Mouse (Mus musculus) left cerebral cortex, adult 9 months (tissue): Measurements from ENCODE around the gene Spata13.
A peak's percentile ranks its signal among the peaks of the same experiment; 100 is the strongest.

ENCODE experiments used
- DNase-seq, 2 experiments: peaks; one replicate each; pipeline ENCODE4 v3.0.0; 2022; ENCODE audit warnings: low spot score in 2 of 2

The Spata13 gene

DNA sequence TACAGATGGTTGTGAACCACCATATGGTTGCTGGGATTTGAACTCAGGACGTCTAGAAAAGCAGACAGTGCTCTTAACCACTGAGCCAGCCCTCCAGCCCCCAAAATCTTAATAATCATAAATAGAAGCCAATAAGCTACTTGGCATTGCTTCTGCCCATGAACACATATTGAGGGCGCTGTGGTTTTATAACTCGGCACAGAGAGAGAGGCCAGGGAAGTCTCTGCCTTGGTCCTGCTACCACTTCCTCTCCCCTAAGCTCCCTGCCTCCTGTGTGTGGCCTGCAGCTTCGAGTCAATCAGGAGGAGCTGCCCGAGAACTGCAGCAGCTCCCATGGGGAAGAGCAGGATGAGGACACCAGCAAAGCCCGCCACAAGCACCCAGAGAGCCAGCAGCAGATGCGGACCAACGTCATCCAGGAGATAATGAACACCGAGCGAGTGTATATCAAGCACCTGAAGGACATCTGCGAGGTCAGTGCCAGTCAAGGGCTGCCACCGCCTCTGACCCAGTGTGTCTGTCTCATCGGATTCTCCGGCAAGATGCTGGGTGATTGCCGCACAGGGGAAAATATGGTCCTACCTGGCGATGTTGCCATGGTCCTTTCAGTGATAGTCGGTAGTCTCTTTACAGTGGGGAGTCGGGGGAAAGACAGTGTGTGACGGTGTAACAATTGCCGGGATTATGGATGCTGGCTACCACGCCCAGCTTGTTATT, 113.5 kb downstream of the Spata13 start:
- no peak for DNase-seq

DNA sequence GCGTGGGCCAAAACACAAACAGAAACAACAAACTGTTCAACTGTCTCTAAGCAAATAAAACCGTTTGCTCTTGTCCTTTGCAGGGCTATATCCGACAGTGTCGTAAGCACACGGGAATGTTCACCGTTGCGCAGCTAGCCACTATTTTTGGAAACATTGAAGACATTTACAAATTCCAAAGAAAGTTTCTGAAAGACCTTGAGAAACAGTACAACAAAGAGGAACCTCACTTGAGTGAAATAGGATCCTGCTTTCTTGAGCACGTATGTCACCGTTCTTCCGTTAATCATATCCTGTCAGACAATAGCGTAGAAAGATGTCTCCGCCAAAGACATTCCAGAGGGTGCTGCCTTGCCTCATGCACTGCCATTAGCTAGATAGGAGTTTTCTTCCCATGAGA, 116.1 kb downstream of the Spata13 start:
- DNase-seq, result no peak

DNA sequence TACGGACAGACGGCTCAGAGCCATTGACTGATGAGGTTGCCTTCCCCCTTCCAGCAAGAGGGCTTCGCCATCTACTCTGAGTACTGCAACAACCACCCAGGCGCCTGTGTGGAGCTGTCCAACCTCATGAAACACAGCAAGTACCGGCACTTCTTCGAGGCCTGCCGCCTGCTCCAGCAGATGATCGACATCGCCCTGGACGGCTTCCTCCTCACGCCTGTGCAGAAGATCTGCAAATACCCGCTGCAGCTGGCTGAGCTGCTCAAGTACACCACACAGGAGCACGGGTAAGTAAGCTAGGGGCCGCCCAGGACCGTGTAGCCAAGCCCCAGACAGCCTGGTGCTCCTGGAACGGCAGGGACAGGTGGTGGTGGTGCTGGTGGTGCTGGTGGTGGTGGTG, 117.8 kb downstream of the Spata13 start:
- no peak for DNase-seq

DNA sequence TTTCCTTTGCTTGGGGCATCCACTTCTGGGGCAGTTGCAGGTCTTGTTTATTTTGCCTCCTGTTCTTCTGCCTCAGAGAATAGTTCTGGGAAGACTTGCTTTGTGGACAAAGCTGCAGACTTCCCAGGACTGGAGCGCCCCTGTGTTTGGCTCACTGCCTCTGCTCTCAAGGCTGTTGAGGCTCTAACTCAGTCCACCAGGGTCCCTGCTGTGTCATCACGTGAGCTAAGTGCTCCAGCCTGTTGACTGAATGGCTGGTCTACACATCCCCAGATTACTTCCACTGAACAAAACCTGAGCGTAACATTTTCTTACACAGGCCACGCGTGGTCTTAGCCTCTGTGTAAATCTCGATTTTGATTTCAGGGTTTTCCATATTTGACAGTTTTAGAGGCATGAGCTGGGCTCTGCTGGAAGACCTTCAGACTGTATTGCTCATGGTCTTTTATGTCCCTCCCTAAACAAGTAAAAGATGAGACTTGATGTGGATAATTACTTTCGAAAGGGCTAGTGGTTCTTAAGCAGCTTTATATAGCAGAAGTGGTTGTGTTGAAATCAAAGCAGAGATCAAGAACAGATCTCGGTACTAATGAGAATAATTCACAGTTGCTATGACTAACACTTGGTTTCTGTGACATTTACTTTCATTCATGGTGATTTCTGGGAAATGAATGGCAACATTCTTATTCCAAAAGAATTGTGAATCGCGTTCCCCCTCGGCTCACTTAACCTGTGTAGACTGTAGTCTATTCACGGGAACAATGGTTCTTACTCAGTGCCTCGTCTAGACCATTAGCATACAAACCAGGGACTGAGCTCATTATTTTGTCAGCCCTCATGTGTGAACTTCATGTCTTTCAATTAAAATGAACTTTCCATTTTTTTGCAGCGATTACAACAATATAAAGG, 119.3 kb downstream of the Spata13 start:
- no peak for DNase-seq

DNA sequence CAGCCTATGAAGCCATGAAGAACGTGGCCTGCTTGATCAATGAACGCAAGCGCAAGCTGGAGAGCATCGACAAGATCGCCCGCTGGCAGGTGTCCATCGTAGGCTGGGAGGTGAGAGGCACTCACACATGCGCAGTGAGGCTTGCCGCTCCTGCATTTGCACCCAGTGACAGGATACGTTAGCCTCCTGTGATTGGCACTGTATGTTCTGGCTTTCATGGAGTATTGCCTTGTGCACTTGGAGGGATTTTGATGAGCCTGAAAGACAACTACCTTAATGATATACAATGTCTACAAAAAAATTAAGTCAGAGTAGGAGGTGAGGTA, 120.0 kb downstream of the Spata13 start:
- DNase-seq, result no peak

DNA sequence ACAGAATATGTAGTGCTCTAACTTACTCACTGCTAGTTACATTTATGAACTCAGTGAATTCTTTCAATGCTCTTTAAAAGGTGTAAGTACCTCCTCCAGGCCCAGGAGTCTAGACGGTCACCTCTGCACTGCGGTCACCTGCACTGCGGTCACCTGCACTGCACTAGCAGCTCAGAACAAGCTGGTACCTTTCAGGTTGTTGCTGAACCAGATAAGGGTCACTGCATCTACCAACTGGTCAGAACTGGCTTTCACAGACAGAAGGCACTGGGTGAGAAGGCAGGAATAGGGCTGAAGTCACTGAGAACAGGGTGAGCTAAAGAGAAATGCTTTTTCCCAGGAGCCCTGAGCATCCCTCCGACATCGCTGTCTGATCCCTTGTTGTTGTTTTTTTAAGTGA, 120.9 kb downstream of the Spata13 start:
- DNase-seq, result no peak

DNA sequence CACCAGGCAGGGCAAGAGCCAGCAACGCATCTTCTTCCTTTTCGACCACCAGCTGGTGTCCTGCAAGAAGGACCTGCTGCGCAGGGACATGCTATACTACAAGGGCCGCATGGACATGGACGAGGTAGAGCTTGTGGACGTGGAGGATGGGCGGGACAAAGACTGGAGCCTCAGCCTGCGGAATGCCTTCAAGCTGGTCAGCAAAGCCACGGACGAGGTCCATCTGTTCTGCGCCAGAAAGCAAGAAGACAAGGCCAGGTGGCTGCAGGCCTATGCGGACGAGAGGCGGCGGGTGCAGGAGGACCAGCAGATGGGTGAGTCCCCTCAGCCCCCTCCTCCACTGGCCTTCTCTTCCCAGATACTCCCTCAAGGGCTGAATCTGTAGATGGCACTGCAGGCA, 122.5 kb downstream of the Spata13 start:
- DNase-seq, result no peak

DNA sequence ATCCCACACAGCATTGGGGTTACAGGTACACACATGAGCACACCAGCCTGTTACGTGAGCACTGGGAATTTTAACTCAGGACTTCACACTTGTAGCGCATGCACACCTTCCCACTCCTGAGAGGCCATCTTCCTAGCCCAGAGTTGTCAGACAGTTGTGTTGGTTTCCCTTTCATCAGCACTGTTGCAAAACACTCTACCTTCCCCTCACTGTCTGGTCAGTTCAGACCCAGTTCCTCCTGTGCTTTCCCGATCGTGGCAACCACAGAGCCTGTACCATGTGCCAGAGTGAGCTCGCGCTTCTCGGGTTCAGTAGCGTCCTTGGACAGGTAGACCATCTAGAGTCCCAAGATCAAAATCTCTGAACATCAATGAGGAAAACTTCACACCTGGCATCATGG, 123.5 kb downstream of the Spata13 start:
- no peak for DNase-seq

DNA sequence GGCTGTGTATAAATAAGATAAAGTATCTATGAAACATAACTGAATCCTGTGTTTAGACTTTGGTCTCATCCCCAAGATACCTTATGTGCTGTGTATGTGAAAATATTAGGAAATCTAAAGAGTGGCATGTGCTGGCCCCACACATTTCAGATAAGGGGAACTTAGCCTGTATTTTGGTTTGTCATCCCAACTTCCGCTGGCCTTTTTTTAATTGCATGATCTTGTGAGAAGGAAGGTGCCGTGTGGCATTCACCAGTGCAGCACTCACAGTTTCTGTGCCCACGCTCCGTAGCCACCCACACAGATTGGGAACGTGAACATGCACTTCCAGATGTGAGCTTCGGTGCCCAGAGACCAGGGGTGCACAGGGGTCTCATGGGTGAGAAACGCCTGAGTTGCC, 123.9 kb downstream of the Spata13 start:
- DNase-seq, result no peak

DNA sequence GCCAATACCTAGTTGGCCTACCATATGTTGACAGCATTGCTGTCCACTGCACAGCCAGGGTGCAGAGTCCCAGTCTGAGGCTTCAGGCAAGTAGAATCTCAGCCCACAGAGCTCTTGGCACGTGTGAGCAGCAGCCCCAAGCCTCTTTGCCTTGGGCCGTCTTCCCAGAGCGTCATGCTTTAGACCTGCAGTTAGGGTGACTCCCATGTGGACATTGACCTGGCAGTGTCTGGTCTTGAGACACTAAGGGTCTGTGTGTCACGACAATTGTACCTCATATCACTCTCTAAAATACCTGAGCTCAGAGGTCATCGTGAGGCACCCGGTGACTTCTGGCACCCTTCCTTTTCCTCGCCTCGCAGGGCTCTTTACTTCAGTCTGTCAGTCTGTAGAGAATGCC, 125.3 kb downstream of the Spata13 start:
- DNase-seq, result no peak

DNA sequence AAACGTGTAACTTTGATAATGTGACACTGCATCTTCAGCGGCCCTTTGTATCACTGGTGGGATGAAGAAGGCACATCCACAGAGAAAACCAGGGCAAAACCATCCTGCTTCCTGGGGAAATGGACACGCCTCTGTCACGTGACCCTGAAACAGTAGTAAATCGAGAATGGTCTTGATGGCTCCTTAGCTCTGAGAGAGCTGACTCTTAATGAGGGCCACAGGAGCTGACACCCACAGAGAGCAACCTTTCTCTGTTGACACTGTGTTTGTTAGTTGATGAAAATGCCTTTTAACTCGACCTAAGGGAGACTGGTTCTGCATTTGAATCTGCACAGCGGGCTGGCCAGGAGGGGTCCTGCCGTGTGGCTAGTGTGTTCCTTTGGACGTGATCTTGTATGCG, 128.0 kb downstream of the Spata13 start:
- no peak for DNase-seq

DNA sequence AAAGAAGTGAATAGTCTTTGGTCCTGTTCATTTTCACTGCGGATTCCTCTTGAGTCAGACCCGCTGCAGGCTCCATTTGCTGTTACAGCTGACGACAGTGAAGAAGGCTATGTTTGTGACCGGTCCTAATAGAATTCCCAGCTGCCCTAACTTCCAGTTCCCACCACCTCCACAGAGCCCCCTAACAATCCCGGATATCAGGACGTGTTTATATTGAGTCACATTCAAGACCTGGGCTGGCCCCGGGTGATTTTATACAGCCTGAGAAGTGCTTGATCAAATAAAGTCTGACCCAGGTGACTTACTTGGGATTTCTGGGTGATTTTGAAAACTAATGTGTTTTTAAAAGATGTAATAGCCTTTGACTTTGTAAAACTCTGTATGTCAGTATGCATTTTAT, 129.0 kb downstream of the Spata13 start:
- no peak for DNase-seq

DNA sequence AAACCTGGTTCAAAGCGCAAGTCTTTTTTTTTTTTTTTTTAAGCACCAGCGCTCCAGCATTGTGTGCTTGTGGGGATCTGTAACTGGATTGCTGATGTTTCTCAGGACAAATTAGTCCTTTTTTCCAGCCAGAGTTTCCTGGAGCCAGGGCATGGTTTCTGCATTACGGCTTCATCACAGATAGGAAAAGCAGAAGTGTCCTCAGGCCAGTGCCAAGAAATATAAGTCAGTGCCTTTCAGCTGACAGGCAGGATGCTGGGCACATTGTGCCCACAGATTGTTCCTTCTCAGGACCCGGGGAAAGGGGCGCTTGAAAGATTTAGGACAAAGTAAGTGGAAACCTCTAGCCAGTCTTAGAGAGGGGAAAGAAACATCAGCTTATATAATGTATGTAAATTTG, 129.9 kb downstream of the Spata13 start:
- no peak for DNase-seq

DNA sequence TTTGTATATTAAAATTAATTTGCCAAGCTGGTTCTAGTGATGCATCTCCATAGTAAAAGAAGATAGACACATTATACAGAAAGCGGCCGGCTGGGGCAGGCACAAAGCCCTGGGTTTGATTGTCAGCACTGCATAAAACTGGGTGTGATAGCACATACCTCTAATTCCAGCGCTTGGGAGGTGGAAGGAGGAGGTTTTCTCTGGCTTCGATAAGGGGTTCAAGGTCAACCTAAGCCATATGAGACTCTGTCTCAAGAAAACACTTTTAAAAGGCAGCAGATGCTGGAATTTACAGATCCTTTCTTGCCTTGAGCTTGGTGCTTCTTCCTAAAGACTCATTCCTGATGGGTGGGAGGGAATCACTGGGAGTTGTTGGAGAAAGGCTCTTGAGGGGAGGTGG, 130.7 kb downstream of the Spata13 start:
- no peak for DNase-seq

DNA sequence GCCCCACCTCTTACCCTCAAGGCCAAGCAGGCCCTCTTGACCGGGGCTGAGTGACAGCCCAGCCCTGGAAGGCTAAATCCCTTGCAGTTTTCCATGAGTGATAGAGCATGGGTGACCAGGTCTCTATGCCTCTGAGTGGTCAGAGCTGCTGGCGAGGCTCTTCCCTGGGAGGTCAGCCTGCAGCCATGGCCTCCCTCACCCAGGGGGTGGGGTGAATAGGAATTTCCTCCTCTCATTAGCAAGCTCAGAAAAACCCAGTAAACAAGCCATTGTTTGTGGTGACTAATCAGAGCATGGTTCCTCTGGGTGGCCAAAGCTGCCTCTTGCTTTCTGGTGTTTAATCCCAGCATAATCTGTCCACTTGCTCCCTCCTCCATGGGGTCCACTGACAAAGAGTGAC, 131.2 kb downstream of the Spata13 start:
- no peak for DNase-seq

DNA sequence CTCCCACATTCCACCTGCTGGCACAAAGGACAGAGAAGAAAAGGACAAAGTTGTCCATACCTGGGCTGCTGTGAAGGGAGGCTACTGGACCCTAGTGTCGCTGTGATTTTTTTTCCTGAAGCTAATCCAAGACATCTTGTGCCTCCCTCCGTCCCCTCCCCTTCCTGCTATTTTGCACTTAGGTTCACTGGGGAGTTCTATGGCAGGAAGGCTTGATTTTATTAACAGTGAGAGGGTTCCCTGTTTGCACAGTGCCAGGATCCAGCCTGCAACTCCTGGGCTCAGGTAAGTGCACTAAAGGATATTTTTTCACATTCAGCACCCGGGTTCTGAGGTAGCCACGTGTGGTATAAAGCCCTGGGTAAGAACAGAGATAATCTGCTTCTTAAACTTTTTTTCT, 134.1 kb downstream of the Spata13 start, which contains the start of gene C1qtnf9:
C1qtnf9 (plus strand) TSS at position 251 of the 400 bp plus-strand sequence.
- DNase-seq, result no peak

DNA sequence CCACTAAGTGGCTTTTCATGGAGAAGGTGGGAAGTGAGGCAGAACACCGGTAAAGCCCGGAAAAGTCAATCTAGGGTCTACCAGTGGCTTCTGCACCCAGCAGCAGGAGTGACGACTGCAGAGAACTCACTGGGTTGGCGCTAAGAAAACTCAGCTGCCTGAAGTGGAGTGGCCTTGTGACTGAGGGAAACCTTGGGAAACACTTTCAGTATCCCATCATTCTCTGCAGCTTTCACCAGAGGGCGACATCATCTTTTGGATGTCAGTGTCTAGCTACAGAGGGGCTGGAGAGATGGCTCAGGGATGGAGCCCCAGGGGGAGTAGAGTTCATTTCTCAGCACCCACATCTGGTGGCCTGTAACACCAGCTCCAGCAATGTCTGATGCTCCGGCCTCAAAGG, 135.5 kb downstream of the Spata13 start:
- DNase-seq, result no peak

DNA sequence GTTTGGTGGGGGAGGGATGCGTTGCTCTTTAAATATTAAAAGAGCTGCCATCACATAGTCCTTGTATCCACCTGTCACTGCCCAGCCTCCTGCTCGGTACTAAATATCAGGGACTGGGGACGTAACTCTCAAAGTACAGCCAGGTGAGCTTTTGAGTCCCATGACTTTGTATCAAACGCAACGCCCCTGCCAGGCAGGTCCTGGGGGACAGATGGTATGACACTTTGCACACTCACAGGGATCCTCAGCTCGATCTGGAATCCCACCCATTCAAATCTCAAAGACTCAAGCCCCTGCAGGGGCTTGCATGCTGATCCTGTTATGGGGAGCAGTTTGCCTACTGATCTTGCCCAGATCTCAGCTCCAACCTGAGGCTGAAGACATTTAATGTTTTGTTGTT, 136.8 kb downstream of the Spata13 start:
- no peak for DNase-seq

DNA sequence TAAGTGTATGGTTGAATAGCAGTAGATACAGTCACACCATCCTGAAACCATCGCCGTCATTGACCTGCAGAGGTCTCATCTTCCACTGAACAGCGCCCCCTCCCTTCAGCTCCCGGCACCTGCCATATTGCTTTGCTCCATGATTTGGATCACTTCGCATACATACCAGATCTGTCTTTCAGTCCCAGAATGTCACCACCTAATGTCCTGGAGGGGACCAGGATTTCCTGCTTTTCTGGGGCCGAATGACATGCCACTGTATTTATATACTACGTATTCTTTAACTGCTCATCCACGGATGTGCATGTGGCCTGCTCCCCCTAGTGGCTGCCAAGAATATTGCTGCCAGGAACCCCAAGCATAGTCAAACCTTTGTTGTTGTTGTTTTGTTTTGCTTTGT, 137.3 kb downstream of the Spata13 start:
- peak; percentile 26 to 77 for DNase-seq

DNA sequence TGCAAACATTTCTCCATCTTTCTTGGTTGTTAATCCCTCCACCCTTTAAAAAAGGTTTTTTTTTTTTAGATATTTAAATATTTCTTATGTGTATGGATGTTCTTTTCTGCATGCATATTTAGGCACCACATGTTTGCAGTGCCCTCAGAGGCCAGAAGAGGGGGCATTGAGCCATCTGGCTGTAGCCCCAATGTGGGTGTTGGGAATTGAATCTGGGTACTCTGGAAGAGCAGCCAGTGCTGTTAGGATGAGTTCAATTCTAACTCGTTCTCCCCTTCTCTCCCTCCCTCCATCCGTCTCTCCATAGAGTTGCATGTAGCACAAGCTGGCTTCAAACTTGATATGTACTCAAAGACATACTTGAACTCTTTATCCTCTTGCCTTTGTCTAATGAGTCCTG, 139.7 kb downstream of the Spata13 start:
- DNase-seq, result no peak

DNA sequence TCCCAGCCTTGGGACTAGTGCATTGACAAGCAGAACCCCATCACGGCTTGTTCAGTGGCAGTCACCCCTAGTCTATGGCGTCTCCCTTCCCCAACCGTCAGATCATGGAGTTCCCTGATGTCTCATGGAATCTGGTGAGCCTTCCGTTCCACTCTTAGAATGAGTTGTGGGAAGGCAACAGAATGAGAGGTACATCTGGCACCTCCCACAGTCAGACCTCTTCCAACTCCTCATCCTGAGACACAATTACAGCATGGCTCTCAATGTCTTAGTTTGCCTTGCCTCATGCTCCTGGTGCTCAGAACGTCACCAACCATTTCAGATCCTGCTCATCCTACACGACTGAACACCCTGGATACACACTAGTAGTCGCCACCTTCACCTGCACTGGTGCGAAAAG, 142.7 kb downstream of the Spata13 start:
- no peak for DNase-seq

DNA sequence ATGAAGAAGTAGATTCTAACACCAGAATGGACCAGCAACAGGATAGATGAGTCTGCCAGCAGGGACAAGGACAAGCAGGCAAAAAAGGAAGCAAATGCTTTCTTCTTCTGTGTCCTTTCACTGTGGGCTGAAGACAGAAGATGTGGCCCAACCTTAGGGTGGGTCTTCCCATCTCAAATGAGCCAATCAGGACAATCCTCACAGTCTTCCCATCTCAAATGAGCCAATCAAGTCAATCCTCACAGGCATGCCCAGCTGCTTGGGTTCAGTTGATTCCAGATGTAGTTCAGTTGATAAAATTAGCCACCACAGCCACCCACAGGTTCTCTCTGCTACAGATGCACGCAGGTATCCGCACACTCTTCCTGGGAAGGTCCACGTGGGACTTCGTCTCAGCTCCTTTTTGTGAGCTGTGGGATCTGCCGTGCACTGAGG, 143.7 kb downstream of the Spata13 start:
- DNase-seq, result no peak

DNA sequence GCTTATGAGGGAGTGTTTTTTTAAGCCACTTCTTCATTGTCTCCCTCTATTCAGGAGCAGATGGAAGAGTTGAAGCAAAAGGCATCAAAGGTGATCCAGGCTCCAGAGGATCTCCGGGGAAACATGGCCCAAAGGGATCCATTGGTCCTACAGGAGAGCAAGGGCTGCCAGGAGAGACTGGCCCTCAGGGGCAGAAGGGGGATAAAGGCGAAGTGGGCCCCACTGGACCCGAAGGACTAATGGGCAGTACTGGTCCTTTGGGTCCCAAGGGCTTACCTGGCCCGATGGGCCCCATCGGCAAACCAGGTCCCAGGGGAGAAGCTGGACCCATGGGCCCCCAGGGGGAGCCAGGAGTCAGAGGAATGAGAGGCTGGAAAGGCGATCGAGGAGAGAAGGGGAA, 145.4 kb downstream of the Spata13 start:
- DNase-seq, result no peak
